Mouse (Mus musculus) effector memory CD4-positive, alpha-beta T cell, adult 7 months (primary cell): ENCODE data around the gene Larp1. TPM values are rescaled to one million over a fixed set of nuclear protein-coding genes. Genes with fewer than 3 reads are reported as not detected.

Experiments
- polyA plus RNA-seq: library from polyadenylated mRNA; unstranded; fragments of 100-300 nt; shearing (Covaris generic); gene quantifications from one replicate; pipeline ENCODE4 v1.2.1, GENCODE M21; 2017

Gene Larp1
- polyA plus RNA-seq: 102 TPM

GRCm38 (mm10) chr11:58009051-58009515, at the start of gene Larp1:
TSS of gene Larp1 (plus strand) at chr11:58009064.

GRCm38 (mm10) chr11:58093021-58093528, 84.2 kb downstream of the Larp1 start, which contains the start of gene Gm12248:
TSS of gene Gm12248 (minus strand) at chr11:58093134.

GRCm38 (mm10) chr11:58103697-58104306, 94.9 kb downstream of the Larp1 start, which contains the start of gene Cnot8:
TSS of gene Cnot8 (plus strand) at chr11:58104153.

Other genes starting within 250 kb of the Larp1 start
- gene Sap30l, start 207.4 kb upstream of the Larp1 start, polyA plus RNA-seq: 41.7 TPM
- 0.91 TPM for gene Hand1, start 176.2 kb upstream of the Larp1 start, polyA plus RNA-seq
- not detected for gene Gm12248, start 84.1 kb downstream of the Larp1 start, polyA plus RNA-seq
- 67.1 TPM for gene Cnot8, start 95.1 kb downstream of the Larp1 start, polyA plus RNA-seq
- gene Gemin5, start 159.5 kb downstream of the Larp1 start, polyA plus RNA-seq: 13.4 TPM
- gene Mrpl22, start 162.6 kb downstream of the Larp1 start, polyA plus RNA-seq: 37.7 TPM
- 194 TPM for gene Igtp, start 190.5 kb downstream of the Larp1 start, polyA plus RNA-seq
- gene Irgm2, start 190.6 kb downstream of the Larp1 start, polyA plus RNA-seq: 47.7 TPM